Comparison of ENCODE assay signal across 7 mouse cellular contexts in the genomic region with DNA sequence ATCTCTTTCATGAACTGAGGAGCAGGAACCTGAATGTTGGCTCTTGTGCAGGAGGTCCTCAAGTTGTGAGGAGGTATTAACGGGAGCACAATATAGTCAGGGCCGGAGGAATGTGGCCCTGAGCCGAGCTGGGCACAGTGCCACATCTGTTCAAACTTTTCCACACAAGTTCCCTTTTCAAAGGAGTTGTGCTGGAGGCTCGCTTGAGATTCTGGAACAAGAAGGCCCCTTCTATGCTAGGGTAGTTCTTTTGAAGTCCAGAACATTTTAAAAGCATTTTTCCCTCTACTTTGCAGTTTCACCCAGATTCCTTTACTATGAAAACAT. TPM values are rescaled to one million over a fixed set of nuclear protein-coding genes. Genes with fewer than 3 reads are reported as not detected.
A peak's percentile ranks its signal among the peaks of the same experiment; 100 is the strongest.
DNase-seq lines count a peak whose midpoint lies in the region; ATAC-seq and TF ChIP-seq lines count a peak whose summit lies in the region.

No protein-coding gene starts in this region.

- TF ChIP-seq CTCF in embryonic fibroblast, embryonic 13.5 days (IDR thresholded peaks at IDR 0.05; ENCODE audit: borderline replicate concordance, insufficient read depth, low read length), result no peak
- no peak for TF ChIP-seq CTCF in kidney, postnatal 0 days (IDR thresholded peaks at IDR 0.05; ENCODE audit: low read depth)

- peak overlapping the region; percentile 95 for H3K27ac ChIP-seq in embryonic fibroblast, embryonic 13.5 days (ENCODE audit: insufficient read depth, low read length)
- peak overlapping the region; percentile 93 for H3K27ac ChIP-seq in heart, embryonic 13.5 days (replicated peaks)
- peak overlapping the region; percentile 81 for H3K27ac ChIP-seq in kidney, postnatal 0 days
- H3K27ac ChIP-seq in neural tube, embryonic 12.5 days, result 0 out of 2 replicates have a peak overlapping the region, but pooled peaks have one; percentile 50

- peak; percentile 61 for TF ChIP-seq POLR2A in embryonic fibroblast, embryonic 13.5 days (IDR thresholded peaks at IDR 0.05; ENCODE audit: low read depth, low read length)

- no peaks in the 10 kb centered on the region for H3K27me3 ChIP-seq in heart, embryonic 13.5 days (replicated peaks)
- H3K27me3 ChIP-seq in kidney, postnatal 0 days (ENCODE audit: insufficient read depth, low read length), result no peaks in the 10 kb centered on the region
- no peaks in the 10 kb centered on the region for H3K27me3 ChIP-seq in neural tube, embryonic 12.5 days (replicated peaks)

- H3K9ac ChIP-seq in heart, embryonic 13.5 days, result peak overlapping the region; percentile 86
- peak overlapping the region; percentile 39; the same call in 1 of the 2 replicates for H3K9ac ChIP-seq in kidney, postnatal 0 days (ENCODE audit: low read depth, low read length)
- no peak overlapping the region for H3K9ac ChIP-seq in neural tube, embryonic 12.5 days

- H3K4me3 ChIP-seq in embryonic fibroblast, embryonic 13.5 days (ENCODE audit: insufficient read depth, low read length), result no peak overlapping the region
- H3K4me3 ChIP-seq in heart, embryonic 13.5 days, result peak overlapping the region; percentile 75
- peak overlapping the region; percentile 50; the same call in 1 of the 2 replicates for H3K4me3 ChIP-seq in kidney, postnatal 0 days (replicated peaks; ENCODE audit: low read depth, low read length)
- H3K4me3 ChIP-seq in neural tube, embryonic 12.5 days, result peak overlapping the region; percentile 62; the same call in 1 of the 2 replicates

- 7% methylated on average over 4 of the region's 4 CpGs for WGBS in heart, embryonic 13.5 days
- WGBS in kidney, postnatal 0 days, result 8% methylated on average over 4 of the region's 4 CpGs
- WGBS in neural tube, embryonic 12.5 days, result 18% methylated on average over 4 of the region's 4 CpGs

- H3K36me3 ChIP-seq in heart, embryonic 13.5 days, result peaks cover 2% of the 10 kb centered on the region; the same call in 1 of the 2 replicates
- no peaks in the 10 kb centered on the region for H3K36me3 ChIP-seq in kidney, postnatal 0 days (ENCODE audit: insufficient read depth, low read length)
- no peaks in the 10 kb centered on the region for H3K36me3 ChIP-seq in neural tube, embryonic 12.5 days

- H3K9me3 ChIP-seq in heart, embryonic 13.5 days, result no peaks in the 10 kb centered on the region
- H3K9me3 ChIP-seq in kidney, postnatal 0 days (replicated peaks; ENCODE audit: low read length), result no peaks in the 10 kb centered on the region
- H3K9me3 ChIP-seq in neural tube, embryonic 12.5 days, result no peaks in the 10 kb centered on the region

- peaks cover 2% of the 10 kb centered on the region; the same call in 1 of the 2 replicates for H3K4me1 ChIP-seq in embryonic fibroblast, embryonic 13.5 days (ENCODE audit: control insufficient read depth, insufficient read depth, low read length)
- H3K4me1 ChIP-seq in heart, embryonic 13.5 days, result peaks cover 29% of the 10 kb centered on the region
- peaks cover 13% of the 10 kb centered on the region for H3K4me1 ChIP-seq in kidney, postnatal 0 days (replicated peaks; ENCODE audit: insufficient read depth, low read length)
- H3K4me1 ChIP-seq in neural tube, embryonic 12.5 days, result peaks cover 15% of the 10 kb centered on the region

- DNase-seq in adrenal gland, postnatal 4 days (ENCODE audit: low spot score in 2 of 2), result peak; percentile 50 to 53
- DNase-seq in kidney, postnatal 0 days (ENCODE audit: low spot score), result peak; percentile 78
- DNase-seq in liver, result peak; percentile 32
- DNase-seq in natural killer cell, adult 2 months (ENCODE audit: low spot score in 2 of 2), result no peak

- ATAC-seq in heart, embryonic 13.5 days (ENCODE audit: extremely low read depth, insufficient number of reproducible peaks, low FRiP score, low TSS enrichment), result no peak
- ATAC-seq in kidney, postnatal 0 days (replicated peaks; ENCODE audit: low FRiP score, low read depth), result no peak
- peak; percentile 31 for ATAC-seq in neural tube, embryonic 12.5 days (ENCODE audit: low FRiP score, low read depth)

- peak overlapping the region; percentile 99 for H3K4me2 ChIP-seq in heart, embryonic 13.5 days
- H3K4me2 ChIP-seq in kidney, postnatal 0 days (ENCODE audit: low read length), result peak overlapping the region; percentile 94
- peak overlapping the region; percentile 86 for H3K4me2 ChIP-seq in neural tube, embryonic 12.5 days (replicated peaks)

RNA-seq across cellular contexts. Expression of a gene that starts 21.5 kb away (rescaled TPM):
- total RNA-seq in adrenal gland, postnatal 4 days (2021), result 10 to 100 TPM; 63.3 to 69.9 TPM
- polyA plus RNA-seq in embryonic fibroblast, embryonic 13.5 days (2011; ENCODE audit: insufficient read length, low read depth, missing spikeins), result 295 and 364 TPM in 2 replicates
- 60.4 and 65.8 TPM in 2 replicates for polyA plus RNA-seq in heart, embryonic 13.5 days (2015; fragmentation: Nextera tagmentation; extraction: Ambion mirVana)
- 55.0 and 55.2 TPM in 2 replicates for polyA plus RNA-seq in kidney, postnatal 0 days (2015; fragmentation: Nextera tagmentation; extraction: Ambion mirVana)
- 89.5 and 96.2 TPM in 2 replicates for polyA plus RNA-seq in neural tube, embryonic 12.5 days (2016; fragmentation: Nextera tagmentation; extraction: Ambion mirVana)

RNA-seq across cellular contexts. Expression of a gene that starts 59.1 kb away (rescaled TPM):
- 10 to 100 TPM; 16.2 to 17.2 TPM for total RNA-seq in adrenal gland, postnatal 4 days (2021)
- 9.0 and 12.3 TPM in 2 replicates for polyA plus RNA-seq in embryonic fibroblast, embryonic 13.5 days (2011; ENCODE audit: insufficient read length, low read depth, missing spikeins)
- polyA plus RNA-seq in heart, embryonic 13.5 days (2015; fragmentation: Nextera tagmentation; extraction: Ambion mirVana), result 12.9 and 13.4 TPM in 2 replicates
- 15.3 and 16.9 TPM in 2 replicates for polyA plus RNA-seq in kidney, postnatal 0 days (2015; fragmentation: Nextera tagmentation; extraction: Ambion mirVana)
- polyA plus RNA-seq in neural tube, embryonic 12.5 days (2016; fragmentation: Nextera tagmentation; extraction: Ambion mirVana), result 53.5 and 55.6 TPM in 2 replicates

Comparison
In these comparisons a context has a peak if more than half of its experiments do, and no peak if none do; other contexts are left out.
1. DNase-seq: peak in adrenal gland, postnatal 4 days (2 of 2), kidney, postnatal 0 days (single experiment) and liver (single experiment); none in natural killer cell, adult 2 months (0 of 2).
2. Peak in every context shown above with its lines, with median percentiles within 50 percentile points of each other: H3K27ac ChIP-seq and H3K4me2 ChIP-seq.